Mouse (Mus musculus) liver (tissue): Measurements from ENCODE around the gene Mesp2.

Experiments
- DNase-seq: peaks from one replicate; pipeline ENCODE4 v3.0.0-alpha.2; 2020; ENCODE audit warnings: mixed read lengths

Gene Mesp2

DNA sequence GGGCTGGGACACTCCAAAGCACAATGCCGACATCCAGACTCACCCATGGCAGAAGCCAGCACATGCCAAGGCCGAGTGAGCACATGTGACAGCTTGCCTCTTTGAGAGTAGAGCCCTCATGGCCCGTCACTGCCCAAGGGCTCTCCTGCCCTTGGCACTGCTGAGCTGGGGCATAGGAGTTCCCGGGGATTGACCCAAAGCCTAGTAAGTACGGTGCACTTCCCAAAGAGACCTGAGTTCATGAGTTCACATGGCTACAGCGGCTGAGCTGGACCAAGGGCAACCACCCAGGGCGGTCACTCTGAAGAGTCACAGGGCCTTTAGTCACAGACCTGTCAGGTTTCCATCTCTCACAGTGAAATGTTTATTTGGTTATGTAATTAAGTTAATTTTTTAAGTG is 2.0 kb upstream of the Mesp2 start:
- DNase-seq: no peak

DNA sequence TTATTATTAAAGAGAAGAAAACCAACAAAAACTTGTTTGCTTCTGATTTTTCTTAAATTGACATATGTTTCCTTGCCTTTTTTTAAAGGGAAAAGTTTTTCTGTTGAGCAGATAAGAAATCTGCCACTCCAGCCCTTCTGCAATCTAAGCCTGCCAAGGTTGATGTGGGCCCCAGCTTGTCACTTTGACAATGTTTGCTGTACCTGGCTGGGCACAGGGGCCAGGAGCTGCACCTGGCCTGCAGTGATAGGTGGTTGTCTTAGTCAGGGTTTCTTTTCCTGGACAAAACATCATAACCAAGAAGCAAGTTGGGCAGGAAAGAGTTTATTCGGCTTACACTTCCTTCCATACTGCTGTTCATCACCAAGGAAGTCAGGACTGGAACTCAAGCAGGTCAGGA is 2.9 kb downstream of the Mesp2 start:
- no peak for DNase-seq

DNA sequence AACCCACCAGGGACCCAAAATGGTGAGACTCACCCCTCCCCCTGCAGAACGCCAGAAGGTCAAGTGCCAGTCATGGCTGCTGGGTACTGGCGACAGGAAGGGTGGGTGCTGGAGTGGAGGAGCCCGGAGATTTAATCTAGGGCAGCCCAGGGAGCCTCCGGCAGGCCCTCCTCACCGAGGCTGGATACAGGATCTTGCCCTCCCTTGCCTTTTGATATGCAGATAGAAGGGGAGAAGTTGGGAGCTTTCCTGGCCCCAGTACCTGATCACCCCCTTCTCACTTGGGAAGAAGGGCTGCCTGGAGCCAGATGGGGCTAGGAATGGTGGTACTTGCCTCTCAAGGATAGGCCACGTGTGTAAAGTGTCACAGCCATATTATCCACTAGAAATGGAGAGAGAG is 7.8 kb downstream of the Mesp2 start:
- DNase-seq: no peak

DNA sequence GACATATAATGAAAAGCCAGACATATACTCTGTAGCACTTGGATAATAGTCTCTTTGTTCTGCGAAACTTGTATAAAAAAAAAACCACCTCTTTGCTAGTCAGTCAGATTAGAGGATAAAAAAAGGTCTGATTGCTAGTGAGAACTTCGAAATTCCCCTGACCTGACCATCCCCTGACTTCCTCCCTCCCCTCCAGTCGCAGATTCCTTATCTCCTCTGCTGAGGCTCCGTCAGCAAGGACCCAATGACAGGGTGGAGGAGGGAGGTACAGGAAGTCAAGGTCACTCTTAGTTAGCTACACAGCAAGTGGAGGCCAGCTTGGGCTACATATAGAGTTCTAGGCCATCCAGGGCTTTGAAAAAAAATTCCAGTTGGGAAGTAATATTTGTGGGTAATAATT is 9.0 kb downstream of the Mesp2 start:
- no peak for DNase-seq

DNA sequence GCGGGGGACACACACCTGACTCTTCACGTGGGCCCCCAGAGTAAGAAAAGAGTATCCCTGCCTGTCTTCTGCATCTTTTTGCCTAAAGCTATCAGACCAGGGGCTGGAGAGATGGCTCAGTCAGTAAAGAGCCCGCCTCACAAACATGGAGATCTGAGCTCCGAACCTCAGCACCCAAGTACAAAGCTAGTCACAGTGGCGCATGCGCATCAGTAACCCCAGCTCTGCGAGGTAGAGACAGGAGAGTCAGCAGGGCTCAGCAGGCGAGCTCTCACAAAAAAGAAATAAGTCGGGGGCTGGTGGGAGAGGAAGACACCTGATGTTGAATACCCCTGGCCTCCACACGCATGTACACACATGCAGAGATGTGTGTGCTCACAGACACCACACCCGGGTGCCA is 9.5 kb downstream of the Mesp2 start:
- no peak for DNase-seq

DNA sequence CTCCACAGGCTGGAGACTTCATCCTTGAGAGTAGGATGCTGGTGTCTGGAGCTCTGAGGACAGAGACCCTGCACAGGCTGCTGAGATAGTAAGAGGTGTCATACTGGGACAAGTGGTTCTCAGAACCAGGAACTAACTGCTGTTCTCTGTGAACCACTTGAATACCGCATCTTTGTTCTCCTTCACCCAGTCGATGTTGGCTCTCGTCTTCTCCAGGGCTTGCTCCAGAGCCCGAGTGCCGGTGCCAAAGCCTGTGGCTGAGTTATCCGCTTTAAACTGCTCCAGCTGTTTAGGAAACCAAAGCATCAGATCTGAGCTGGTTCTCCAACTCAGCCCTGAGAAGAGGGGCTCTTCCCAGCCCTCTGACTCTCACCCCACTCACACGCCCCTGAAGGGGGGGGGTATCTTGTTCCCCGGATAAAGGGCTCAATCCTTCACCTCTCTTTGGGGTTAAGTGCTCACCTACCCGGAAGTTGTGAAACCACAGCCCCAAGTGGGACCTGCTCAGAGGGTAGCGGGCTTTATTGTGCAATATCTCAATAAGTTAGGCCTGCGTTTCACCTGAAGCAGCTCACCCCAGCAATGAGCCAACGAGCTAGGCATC is 11.7 kb downstream of the Mesp2 start:
- no peak for DNase-seq

DNA sequence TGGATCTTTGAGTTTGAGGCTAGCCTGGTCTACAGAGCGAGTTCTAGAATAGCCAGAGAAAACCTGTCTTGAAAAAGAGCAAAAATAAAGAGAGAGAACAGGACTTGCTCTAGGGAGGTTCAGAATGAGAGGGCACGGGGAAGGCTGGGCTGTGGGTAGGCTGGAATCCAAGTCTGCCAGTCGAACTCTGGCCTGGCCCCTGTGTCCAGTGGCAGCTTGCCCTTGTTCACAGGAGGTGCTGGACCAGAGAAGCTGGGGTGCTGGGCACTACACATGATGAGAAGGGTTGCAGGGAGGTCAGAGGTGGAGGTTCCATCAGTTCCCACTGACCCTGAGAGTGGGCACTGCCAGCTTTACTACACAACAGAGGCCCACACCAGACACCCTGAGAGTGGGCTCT is 17.8 kb downstream of the Mesp2 start:
- DNase-seq: no peak

DNA sequence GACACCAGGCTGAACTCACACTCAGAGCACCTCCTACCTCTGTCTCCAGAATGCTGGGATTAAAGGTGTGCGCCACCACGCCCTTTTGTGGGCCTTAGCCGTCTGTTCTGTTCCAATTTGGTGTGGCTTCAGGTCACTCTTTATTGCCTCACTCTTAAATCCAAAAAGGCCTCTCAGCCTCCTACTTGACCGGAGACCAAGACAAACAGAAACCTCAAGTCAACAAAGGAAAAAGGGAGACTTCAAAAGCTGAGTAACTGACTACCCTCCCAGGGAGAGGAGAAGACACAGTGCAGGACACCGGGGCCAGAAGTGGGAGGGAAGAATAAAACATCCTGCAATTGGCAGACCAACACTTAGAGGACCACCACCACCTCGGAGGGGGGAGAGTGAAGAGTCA is 20.6 kb downstream of the Mesp2 start:
- DNase-seq: no peak

DNA sequence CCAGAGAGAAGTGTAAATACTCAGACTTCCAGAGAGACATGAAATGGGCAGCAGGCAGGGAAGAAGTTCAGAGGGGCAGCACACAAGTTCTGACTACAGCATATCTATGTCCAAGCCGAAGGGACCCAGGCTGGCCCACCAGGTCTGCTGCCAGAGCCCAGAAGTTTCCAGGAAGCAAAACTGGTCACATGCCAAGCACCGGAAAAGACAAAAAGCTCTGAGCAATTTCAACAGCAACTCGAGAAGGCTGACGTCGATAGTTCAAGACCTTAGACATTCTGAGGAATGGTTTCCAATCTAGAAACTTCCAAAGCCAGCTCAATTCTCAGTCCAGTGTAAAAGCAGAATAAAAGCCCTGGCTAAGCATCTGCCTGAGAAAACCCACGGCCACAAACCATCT is 21.1 kb downstream of the Mesp2 start:
- no peak for DNase-seq

DNA sequence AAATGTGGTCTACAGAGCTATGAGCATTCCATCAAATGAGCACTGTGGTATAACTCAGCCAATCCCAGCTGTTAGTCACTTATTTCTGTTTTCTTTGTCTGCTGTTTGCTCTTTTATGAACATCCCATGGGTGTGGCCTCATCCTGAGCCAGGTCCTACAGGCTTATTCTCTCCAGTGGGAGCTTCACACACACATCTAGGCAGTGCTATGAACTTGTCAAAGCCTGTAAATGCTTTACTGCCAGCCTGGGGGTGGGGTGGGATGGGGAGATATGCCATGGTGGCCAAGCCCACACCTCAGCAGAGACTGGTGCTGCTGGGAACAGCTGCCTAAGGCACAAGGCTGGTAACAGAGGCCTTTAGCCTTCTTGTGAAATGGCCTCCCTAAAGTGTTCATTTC is 22.5 kb downstream of the Mesp2 start:
- DNase-seq: no peak

DNA sequence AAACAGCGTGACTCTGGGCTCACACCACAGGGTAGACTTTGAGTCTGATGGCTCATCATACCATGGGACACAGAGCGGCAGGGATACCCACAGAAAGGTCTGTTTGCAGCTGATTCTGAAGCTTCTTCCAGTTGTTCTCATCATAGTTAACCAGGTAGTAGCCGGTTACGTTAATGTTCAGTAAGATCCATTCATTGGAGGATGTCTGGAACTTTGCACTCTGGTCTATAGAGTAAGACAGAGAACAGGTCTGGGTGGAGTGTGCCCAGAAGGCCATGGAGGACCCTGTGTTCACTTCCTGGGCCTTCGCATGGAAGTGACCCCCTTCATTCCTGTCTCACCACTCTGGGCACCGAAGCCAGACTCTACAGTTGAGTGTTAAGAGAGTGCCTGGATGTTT is 24.7 kb downstream of the Mesp2 start:
- DNase-seq: no peak

DNA sequence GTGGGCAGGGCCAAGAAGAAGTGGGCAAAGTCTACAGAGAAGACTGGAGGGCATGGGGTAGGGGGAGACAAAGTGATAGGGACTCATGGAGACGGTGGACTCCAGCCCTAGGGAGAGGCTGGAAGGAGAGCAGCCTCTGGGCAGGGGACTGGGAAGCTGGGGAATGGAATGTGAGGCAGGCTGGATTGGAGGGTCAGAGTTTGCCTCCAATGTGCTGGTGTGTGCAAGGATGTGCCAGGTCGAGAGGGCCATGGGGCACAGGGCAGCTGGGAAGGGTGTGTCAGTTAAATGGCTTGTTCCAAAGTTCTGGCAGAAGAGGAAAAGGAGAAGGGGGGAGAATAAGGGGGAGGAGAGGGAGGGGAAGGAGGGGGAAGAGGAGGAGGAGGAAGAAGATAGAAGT is 26.7 kb downstream of the Mesp2 start:
- DNase-seq: no peak

DNA sequence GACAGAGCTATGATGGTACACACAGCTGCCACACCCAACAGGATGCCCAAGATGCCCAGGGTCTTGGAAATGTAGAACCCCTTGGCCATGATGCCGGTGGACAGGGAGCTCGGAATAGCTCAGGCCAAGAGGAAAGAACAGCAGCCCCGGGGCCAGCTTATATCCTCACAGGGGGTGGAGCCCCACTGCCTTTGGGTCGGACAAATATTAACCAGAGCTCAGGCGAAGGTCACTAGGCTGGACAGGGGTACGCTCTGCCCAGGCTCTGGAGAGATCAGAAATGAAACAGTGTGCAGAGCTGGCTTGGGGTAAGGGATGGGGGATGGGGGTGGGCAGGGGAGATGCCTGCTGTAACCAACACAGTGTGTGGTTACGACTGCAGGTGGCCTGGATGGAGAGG is 31.6 kb downstream of the Mesp2 start:
- DNase-seq: peak; percentile 56

DNA sequence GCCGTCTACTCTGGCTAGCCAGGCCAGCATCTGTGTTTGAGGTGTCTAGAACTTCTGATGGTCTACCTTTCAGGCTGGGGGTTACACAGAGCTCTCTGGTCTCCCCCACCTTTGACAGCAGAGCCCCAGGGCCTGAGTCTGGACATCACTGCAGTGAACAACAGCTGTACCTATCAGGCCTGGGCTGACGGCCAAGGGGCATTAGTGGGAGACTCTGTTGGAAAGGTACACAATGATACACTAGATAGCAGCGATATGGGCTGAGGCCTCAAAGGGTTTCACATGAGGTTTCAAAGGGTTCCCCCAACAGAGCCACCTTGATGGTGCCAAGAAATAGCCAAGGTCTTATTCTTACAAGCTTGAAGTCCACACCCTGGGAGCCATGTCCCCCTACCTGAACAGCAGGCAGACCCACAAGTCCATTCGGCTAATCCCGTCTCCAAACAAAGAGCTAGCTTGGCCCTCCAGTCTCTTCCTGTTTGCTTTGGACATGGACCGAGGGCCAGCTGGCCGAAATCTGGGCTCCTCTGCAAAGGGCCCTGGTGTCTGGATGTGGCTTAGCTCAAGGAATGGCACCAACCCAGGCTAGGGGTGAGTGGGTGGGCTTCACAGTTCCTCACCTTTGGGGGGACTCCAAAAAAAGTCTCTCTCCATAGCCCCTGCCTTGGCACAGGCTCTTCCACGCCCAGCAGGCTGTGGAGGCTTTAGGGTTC is 33.7 kb downstream of the Mesp2 start:
- peak; percentile 27 for DNase-seq

DNA sequence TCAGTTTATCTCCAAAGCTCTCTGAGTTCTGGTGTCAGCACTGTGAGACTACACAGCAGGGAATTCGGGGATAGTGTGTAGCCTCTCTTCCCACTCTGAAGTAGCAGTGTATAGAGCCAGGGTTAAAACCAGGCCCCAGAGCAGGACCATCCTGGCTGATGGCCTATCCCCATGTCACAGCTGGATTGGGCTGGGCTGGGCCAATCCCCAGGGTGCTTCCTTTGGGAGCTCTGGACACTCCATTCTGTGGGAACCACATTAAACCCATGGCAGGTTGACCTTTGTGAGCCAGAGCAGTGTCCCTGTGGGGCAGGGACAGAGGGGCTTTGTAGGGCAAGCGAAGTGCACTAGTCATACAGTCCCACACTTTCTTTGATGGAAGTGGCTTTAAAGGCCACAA is 35.8 kb downstream of the Mesp2 start:
- no peak for DNase-seq

DNA sequence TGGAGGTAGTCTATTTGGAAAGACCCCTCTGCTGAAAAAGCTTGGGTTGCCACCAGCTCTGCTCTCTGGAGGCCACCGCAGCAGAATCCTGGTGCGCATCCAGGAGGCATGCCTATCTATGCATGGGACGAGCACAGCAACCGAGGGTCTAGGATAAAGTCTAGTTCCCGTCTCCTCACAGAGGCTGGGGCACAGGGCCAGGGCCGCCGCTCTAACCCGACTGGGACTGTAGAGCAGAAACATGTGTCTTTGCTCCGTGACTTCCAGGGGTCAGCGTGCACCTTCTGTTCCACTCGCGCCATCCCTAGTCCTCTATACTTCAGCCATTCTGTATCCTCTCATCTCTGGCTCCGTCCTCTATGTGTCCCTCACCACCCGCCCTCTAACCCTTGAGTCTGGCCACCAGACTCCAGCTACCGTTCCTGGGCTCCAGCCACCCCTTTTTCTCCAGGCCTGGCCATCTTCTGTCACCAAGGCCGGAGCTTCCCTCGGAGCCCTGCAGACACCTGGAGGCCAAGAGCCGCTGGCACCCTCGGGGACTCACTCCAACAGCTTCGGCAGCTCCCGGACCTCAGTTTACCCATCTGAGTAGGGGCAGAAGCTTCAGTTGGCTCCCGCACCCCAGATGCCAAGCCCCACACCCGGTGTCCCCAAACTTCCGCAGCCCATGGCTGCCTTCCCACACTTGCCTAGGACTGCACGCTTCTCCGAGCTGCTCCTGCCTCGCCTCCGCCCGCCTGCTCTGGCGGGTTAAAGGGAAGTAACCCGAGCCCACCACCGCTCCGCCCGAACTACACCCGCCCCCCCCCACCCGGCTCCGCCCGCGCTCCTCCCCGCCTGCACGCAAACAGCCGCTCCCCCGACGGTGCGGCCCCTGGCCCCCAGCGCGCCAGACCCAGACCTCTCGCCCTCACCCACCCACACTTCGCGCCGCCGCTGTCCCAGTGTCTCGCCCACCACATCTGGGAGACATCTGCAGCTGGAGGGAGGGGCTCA is 37.2 kb downstream of the Mesp2 start:
- peak; percentile 66 for DNase-seq

DNA sequence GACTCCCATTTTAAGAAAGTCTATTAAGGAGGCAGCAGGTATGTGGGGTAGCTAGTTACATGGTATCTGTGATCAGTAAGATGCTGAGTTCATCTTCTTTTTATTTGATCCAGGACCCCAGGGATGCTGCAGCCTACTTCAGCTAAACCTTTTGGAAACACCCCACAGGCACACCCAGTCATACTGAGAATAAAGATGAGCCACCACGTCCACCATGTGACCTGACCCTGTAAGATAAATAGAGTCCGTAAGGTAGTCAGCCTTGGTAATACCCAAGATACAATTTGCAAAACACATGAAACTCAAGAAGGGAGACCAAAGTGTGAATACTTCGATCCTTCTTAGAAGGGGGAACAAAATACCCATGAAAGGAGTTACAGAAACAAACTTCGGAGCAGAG is 45.8 kb downstream of the Mesp2 start:
- no peak for DNase-seq

DNA sequence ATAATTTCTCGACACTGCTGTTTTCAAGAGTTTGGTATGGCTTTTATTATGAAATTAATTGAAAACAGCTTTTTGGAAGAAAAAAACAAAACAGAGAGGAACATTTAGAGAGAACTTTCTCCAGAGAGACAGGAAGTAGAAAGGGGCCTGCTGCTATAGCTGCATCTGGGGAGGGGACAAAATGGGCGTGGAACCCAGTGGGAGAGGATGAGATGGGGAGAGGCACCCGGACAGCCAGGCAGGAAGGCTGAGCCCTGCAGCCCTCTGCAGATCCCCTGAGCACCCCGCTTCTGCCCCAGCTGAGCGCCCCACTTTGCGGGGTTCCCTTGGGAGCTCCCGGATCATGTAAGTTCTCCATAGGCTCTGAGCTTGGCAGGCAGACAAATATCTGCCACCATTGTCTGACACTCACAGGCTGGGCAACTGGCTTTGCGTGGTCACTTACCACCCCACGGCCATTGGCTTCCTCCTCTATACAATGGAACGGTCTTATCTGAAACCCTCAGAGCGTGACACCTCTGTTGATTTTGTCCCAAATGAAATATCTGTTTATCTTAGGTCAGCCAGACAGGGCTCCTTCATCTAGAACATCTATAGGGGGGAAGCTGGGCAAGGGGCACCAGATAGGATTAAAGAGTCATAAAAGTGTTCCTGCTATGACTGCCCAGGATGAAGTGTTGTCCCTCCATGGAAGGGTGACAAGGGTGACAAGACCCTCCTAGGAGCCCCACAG is 47.8 kb downstream of the Mesp2 start:
- no peak for DNase-seq

DNA sequence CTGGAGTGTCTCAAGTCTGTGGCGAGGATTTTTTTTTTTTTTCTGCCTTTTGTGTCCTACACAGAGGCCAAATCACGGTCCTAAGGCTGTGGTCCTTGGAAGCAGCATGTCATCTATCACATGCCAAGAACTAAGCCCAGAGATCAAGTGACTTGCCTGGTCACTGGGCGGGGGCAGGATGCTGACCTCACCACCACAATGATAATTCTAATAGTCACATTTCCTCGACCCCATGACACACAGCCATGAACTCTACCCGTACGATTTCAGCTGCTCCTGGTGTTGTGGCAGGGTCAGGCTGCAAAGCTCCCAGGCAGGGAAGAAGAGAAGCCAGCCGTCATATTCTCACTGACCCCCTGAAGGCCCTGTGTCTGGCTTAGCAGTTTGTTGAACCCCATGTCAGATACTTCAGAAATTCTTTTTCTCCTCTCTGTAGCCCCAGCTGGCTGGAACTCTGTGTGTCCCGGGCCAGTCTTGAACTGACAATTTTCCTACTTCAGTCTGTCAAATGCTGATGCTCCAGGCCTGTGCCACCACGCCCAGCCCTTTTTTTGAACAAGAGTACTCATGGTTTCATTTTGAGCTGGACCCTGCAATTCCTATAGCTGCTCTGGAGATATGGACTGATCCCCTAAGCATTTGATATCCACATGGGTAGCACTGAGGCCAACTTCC is 48.6 kb downstream of the Mesp2 start:
- DNase-seq: no peak

DNA sequence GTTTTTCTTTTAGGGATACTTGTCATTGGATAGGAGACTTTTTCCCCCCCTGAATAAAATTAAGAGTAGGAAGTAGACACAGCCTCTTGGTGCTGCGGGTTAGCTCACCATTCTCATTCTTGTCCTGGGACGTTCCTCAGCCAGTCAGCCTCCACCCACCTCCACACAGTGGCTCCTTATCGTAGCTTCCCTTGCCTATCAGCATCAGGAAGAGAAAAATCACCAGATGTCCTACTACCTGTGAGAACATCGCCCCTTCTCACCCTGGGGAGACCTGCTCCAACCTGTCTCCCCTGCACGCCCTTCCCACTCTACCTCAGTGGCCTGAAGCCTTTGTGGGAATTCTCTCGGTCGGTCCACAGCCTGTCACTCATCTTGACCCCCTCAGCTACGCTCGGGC is 50.3 kb downstream of the Mesp2 start, which contains the start of gene Anpep:
Gene Anpep (minus strand): TSS at position 249 of the 400 bp plus-strand sequence.
- no peak for DNase-seq

DNA sequence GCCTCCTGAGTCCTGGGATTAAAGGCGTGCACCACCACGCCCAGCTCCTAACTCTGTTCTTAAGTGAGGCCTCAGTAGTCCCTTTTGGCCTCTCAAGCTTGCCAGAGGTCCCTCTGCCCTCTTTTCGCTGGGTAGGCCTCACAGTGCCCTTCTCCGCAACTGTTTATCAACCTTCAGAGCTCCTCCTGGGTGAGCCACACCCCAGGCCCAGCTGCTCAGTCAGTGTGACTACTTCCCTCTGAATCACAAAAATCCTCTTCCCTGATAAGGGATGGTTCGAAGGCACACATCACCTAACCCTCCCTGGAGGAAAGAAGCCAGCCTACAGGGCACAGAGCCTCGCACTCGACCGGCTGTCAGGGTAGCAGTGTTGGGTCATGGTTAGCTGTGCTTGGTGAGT is 51.3 kb downstream of the Mesp2 start:
- DNase-seq: no peak
